Mouse (Mus musculus): ENCODE results near the gene Rnft1.
"Not testable (repeated sequence)": the region's sequence is repeated elsewhere in the genome, so short reads cannot be mapped to it uniquely, and the experiment has no call there.

Rnft1 gene

GRCm38 (mm10) chr11:86517229-86517628 is 32.8 kb downstream of the Rnft1 start:
- no peak for DNase-seq (ENCODE audit: extremely low spot score, low read depth, low spot score)

GRCm38 (mm10) chr11:86519751-86520150 is 35.3 kb downstream of the Rnft1 start:
- DNase-seq (ENCODE audit: extremely low spot score, low read depth, low spot score) = no peak

- no peak for DNase-seq (ENCODE audit: extremely low spot score, low read depth, low spot score)
Observed at GRCm38 (mm10) chr11:86527528-86527927, 43.1 kb downstream of the Rnft1 start.

- DNase-seq (ENCODE audit: extremely low spot score, low read depth, low spot score) = no peak
Observed at GRCm38 (mm10) chr11:86532834-86533233, 48.4 kb downstream of the Rnft1 start.

GRCm38 (mm10) chr11:86533302-86533701 is 48.8 kb downstream of the Rnft1 start:
- not testable (repeated sequence) for DNase-seq (ENCODE audit: extremely low spot score, low read depth, low spot score)

- no peak for DNase-seq (ENCODE audit: extremely low spot score, low read depth, low spot score)
Observed at GRCm38 (mm10) chr11:86534201-86534910, 49.9 kb downstream of the Rnft1 start.

GRCm38 (mm10) chr11:86538786-86539185 is 54.3 kb downstream of the Rnft1 start:
- DNase-seq (ENCODE audit: extremely low spot score, low read depth, low spot score) = no peak

- no peak for DNase-seq (ENCODE audit: extremely low spot score, low read depth, low spot score)
Observed at GRCm38 (mm10) chr11:86539716-86540475, 55.4 kb downstream of the Rnft1 start.

GRCm38 (mm10) chr11:86540476-86540845 is 56.0 kb downstream of the Rnft1 start:
- no peak for DNase-seq (ENCODE audit: extremely low spot score, low read depth, low spot score)

GRCm38 (mm10) chr11:86542851-86543250 is 58.4 kb downstream of the Rnft1 start:
- DNase-seq (ENCODE audit: extremely low spot score, low read depth, low spot score) = no peak

GRCm38 (mm10) chr11:86543960-86544638 is 59.6 kb downstream of the Rnft1 start:
- DNase-seq (ENCODE audit: extremely low spot score, low read depth, low spot score) = no peak

GRCm38 (mm10) chr11:86544639-86545299 is 60.3 kb downstream of the Rnft1 start, which contains the start of the genes Rps6kb1 and Tubd1:
Gene Rps6kb1, minus strand, starts transcription at chr11:86544805.
Gene Tubd1, plus strand, starts transcription at chr11:86544991.
- peak; percentile 98 for DNase-seq (ENCODE audit: extremely low spot score, low read depth, low spot score)

GRCm38 (mm10) chr11:86545556-86545955 is 61.1 kb downstream of the Rnft1 start:
- DNase-seq (ENCODE audit: extremely low spot score, low read depth, low spot score) = no peak

GRCm38 (mm10) chr11:86547412-86547811 is 63.0 kb downstream of the Rnft1 start:
- no peak for DNase-seq (ENCODE audit: extremely low spot score, low read depth, low spot score)
